Mouse (Mus musculus) embryonic fibroblast, embryonic 13.5 days (primary cell): ENCODE measurements at regions not wholly inside any gene's neighbourhood (a gene's known extent, or its start where the extent isn't known, plus 50 kb on each side); places are given as distances from the start of the nearest gene placed in this dataset.

Source experiments
- CTCF ChIP-seq: IDR thresholded peaks from 2 replicates; pipeline ENCODE4 v1.5.1; 2011; ENCODE audit warnings: mild to moderate bottlenecking, control low read depth, low read length, moderate library complexity, borderline replicate concordance; ENCODE audit not compliant: insufficient read depth
- POLR2A ChIP-seq: IDR thresholded peaks from 2 replicates; pipeline ENCODE4 v1.6.1; 2011; ENCODE audit warnings: low read depth, mild to moderate bottlenecking, control low read depth, low read length, moderate library complexity

- no peak for TF ChIP-seq POLR2A
- TF ChIP-seq CTCF: no peak
Observed at GRCm38 (mm10) chr10:21474242-21474641, 97.2 kb downstream of the Aldh8a1 start.
